Mouse (Mus musculus) heart, postnatal 0 days (tissue): ENCODE results near the gene Cchcr1.

Source experiments
- CTCF ChIP-seq: IDR thresholded peaks from 2 replicates; pipeline ENCODE4 v1.5.1; 2016; ENCODE audit warnings: antibody characterized with exemption, control low read depth, low read depth
- EP300 ChIP-seq: IDR thresholded peaks from 2 replicates; pipeline ENCODE4 v1.6.1; 2016; ENCODE audit warnings: antibody characterized with exemption, low read depth

- TF ChIP-seq EP300 = peak; percentile 95
- no peak for TF ChIP-seq CTCF
These were observed at the start of gene Cchcr1, which contains the start of gene Tcf19 for GRCm38 (mm10) chr17:35516652-35517500.
